Mouse (Mus musculus): ENCODE measurements around the gene Pif1. TPM values are rescaled to one million over a fixed set of nuclear protein-coding genes. Genes with fewer than 3 reads are reported as not detected.

Pif1 gene
- total RNA-seq (2014; rRNA removed) (0.99 and 2.2 TPM in 2 replicates), polyA plus RNA-seq (2015; fragmentation: Nextera tagmentation; extraction: Ambion mirVana) (0.33 and 0.77 TPM in 2 replicates)

- Histone ChIP-seq H3K4me2 (ENCODE audit: low read depth, low read length, poor library complexity, severe bottlenecking) (peak within 1 kb of the TSS; percentile 100), H3K27me3 (ENCODE audit: insufficient read depth, low read length) (peaks cover 10% of the 10 kb centered on the region), H3K9ac (replicated peaks; ENCODE audit: low read length, poor library complexity, severe bottlenecking) (peak within 1 kb of the TSS; percentile 44), H3K9me3 (ENCODE audit: low read length) (no peaks in the 10 kb centered on the region), H3K4me1 (ENCODE audit: insufficient read depth, low read length) (no peaks in the 10 kb centered on the region; the same call in 1 of the 2 replicates), H3K4me3 (ENCODE audit: low read depth, low read length) (peak within 1 kb of the TSS; percentile 48), H3K36me3 (ENCODE audit: insufficient read depth, low read length) (no peaks in the 10 kb centered on the region), H3K27ac (ENCODE audit: low read depth, low read length) (no peak within 1 kb of the TSS)
- WGBS = 10% methylated on average over 28 of the region's 28 CpGs
- ATAC-seq (ENCODE audit: low FRiP score) (peak; percentile 74), DNase-seq (ENCODE audit: low spot score) (peak; percentile 86)
- no peak for TF ChIP-seq CTCF (IDR thresholded peaks at IDR 0.05)
Observed at GRCm38 (mm10) chr9:65586406-65587269, at the start of gene Pif1. Gene Pif1 (plus strand): TSS chr9:65587160.

- Histone ChIP-seq H3K9ac (replicated peaks; ENCODE audit: low read length, poor library complexity, severe bottlenecking) (no peak overlapping the region), H3K36me3 (ENCODE audit: insufficient read depth, low read length) (no peaks in the 10 kb centered on the region), H3K9me3 (ENCODE audit: low read length) (no peaks in the 10 kb centered on the region), H3K4me3 (ENCODE audit: low read depth, low read length) (no peak overlapping the region), H3K27me3 (ENCODE audit: insufficient read depth, low read length) (no peaks in the 10 kb centered on the region), H3K4me2 (ENCODE audit: low read depth, low read length, poor library complexity, severe bottlenecking) (no peak overlapping the region), H3K27ac (ENCODE audit: low read depth, low read length) (no peak overlapping the region), H3K4me1 (ENCODE audit: insufficient read depth, low read length) (no peaks in the 10 kb centered on the region)
- DNase-seq (ENCODE audit: low spot score) (no peak), ATAC-seq (ENCODE audit: low FRiP score) (no peak)
- WGBS = 92% methylated on average over 8 of the region's 8 CpGs
- TF ChIP-seq CTCF (IDR thresholded peaks at IDR 0.05) = no peak
Observed at GRCm38 (mm10) chr9:65537901-65538630, 48.9 kb upstream of the Pif1 start.

GRCm38 (mm10) chr9:65539697-65540096, 47.3 kb upstream of the Pif1 start:
- no peak for TF ChIP-seq CTCF (IDR thresholded peaks at IDR 0.05)
- H3K4me2 ChIP-seq (ENCODE audit: low read depth, low read length, poor library complexity, severe bottlenecking) = no peak overlapping the region
- H3K4me3 ChIP-seq (ENCODE audit: low read depth, low read length) = no peak overlapping the region
- no peaks in the 10 kb centered on the region for H3K27me3 ChIP-seq (ENCODE audit: insufficient read depth, low read length)
- no peak overlapping the region for H3K27ac ChIP-seq (ENCODE audit: low read depth, low read length)
- H3K9ac ChIP-seq (replicated peaks; ENCODE audit: low read length, poor library complexity, severe bottlenecking) = no peak overlapping the region
- no peaks in the 10 kb centered on the region for H3K4me1 ChIP-seq (ENCODE audit: insufficient read depth, low read length)
- DNase-seq (ENCODE audit: low spot score) (no peak), ATAC-seq (ENCODE audit: low FRiP score) (no peak)
- H3K9me3 ChIP-seq (ENCODE audit: low read length) = no peaks in the 10 kb centered on the region
- no peaks in the 10 kb centered on the region for H3K36me3 ChIP-seq (ENCODE audit: insufficient read depth, low read length)
- 81% methylated on average over 9 of the region's 9 CpGs for WGBS

- H3K9ac ChIP-seq (replicated peaks; ENCODE audit: low read length, poor library complexity, severe bottlenecking) = no peak overlapping the region
- H3K36me3 ChIP-seq (ENCODE audit: insufficient read depth, low read length) = no peaks in the 10 kb centered on the region
- DNase-seq (ENCODE audit: low spot score) = peak; percentile 34
- H3K27ac ChIP-seq (ENCODE audit: low read depth, low read length) = no peak overlapping the region
- H3K4me1 ChIP-seq (ENCODE audit: insufficient read depth, low read length) = no peaks in the 10 kb centered on the region
- H3K27me3 ChIP-seq (ENCODE audit: insufficient read depth, low read length) = no peaks in the 10 kb centered on the region
- no peak for TF ChIP-seq CTCF (IDR thresholded peaks at IDR 0.05)
- H3K9me3 ChIP-seq (ENCODE audit: low read length) = no peaks in the 10 kb centered on the region
- 78% methylated on average over 13 of the region's 13 CpGs for WGBS
- no peak for ATAC-seq (ENCODE audit: low FRiP score)
- no peak overlapping the region for H3K4me3 ChIP-seq (ENCODE audit: low read depth, low read length)
- no peak overlapping the region for H3K4me2 ChIP-seq (ENCODE audit: low read depth, low read length, poor library complexity, severe bottlenecking)
Observed at GRCm38 (mm10) chr9:65541126-65542068, 45.6 kb upstream of the Pif1 start.

- no peak for DNase-seq (ENCODE audit: low spot score)
- Histone ChIP-seq H3K4me3 (ENCODE audit: low read depth, low read length) (no peak overlapping the region), H3K4me1 (ENCODE audit: insufficient read depth, low read length) (no peaks in the 10 kb centered on the region), H3K36me3 (ENCODE audit: insufficient read depth, low read length) (no peaks in the 10 kb centered on the region), H3K27me3 (ENCODE audit: insufficient read depth, low read length) (no peaks in the 10 kb centered on the region), H3K4me2 (ENCODE audit: low read depth, low read length, poor library complexity, severe bottlenecking) (no peak overlapping the region), H3K9me3 (ENCODE audit: low read length) (no peaks in the 10 kb centered on the region), H3K27ac (ENCODE audit: low read depth, low read length) (no peak overlapping the region), H3K9ac (replicated peaks; ENCODE audit: low read length, poor library complexity, severe bottlenecking) (no peak overlapping the region)
- no peak for TF ChIP-seq CTCF (IDR thresholded peaks at IDR 0.05)
- ATAC-seq (ENCODE audit: low FRiP score) = no peak
- WGBS = 86% methylated on average over 7 of the region's 7 CpGs
Observed at GRCm38 (mm10) chr9:65542111-65542524, 44.8 kb upstream of the Pif1 start.

All from midbrain, postnatal 0 days (tissue).